Mouse (Mus musculus) heart, adult 2 months (tissue): ENCODE measurements around the gene Phactr1.

Source experiments
- CTCF ChIP-seq: fragments of 200-600 bp; IDR thresholded peaks from 2 replicates; pipeline ENCODE4 v1.8.1; 2022; ENCODE audit warnings: antibody characterized with exemption, mild to moderate bottlenecking, moderate library complexity
- EP300 ChIP-seq: fragments of 200-500 bp; IDR thresholded peaks from 2 replicates; pipeline ENCODE4 v1.6.1; 2011; ENCODE audit warnings: low read depth, low read length, control low read depth; ENCODE audit not compliant: insufficient read depth
- POLR2A ChIP-seq: fragments of 200-500 bp; IDR thresholded peaks from 2 replicates; pipeline ENCODE4 v1.6.1; 2011; ENCODE audit warnings: mild to moderate bottlenecking, low read depth, low read length, control low read depth; ENCODE audit not compliant: insufficient read depth

DNA sequence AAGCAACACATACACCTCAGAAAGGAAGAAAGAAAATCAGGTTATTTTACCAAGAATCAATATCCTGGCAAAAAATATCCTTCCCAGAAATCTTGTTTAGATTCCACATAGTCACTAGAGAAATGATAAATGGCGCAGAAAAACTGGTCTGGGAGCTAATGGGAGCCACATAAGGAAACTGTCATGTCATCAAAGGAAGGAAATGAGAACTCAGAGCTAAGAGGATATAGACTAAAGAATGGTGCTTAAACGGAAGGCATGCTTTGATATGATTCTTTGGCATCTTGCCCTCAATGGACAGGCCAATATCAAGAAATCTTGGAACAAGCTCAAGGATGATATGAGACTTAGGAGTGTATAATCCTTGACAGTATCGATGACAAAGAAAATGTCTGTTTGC is 263.7 kb downstream of the Phactr1 start:
- TF ChIP-seq EP300 (no peak), POLR2A (no peak), CTCF (no peak)
